Mouse (Mus musculus): ENCODE data around the gene Large1. TPM values are rescaled to one million over a fixed set of nuclear protein-coding genes. Genes with fewer than 3 reads are reported as not detected.

The Large1 gene
- total and polyA plus RNA-seq, 3 experiments = 0.22 TPM; not detected in 2

- no peak for DNase-seq (ENCODE audit: low spot score)
- no peaks in the 10 kb centered on the region for H3K4me1 ChIP-seq (ENCODE audit: insufficient read depth, low read depth, low read length)
- no peak for TF ChIP-seq POLR2AphosphoS5 (IDR thresholded peaks at IDR 0.05; ENCODE audit: insufficient replicate concordance, low read depth, low read length)
- TF ChIP-seq CTCF (IDR thresholded peaks at IDR 0.05; ENCODE audit: low read depth, low read length) = no peak
- TF ChIP-seq GATA2 (IDR thresholded peaks at IDR 0.05; ENCODE audit: borderline replicate concordance, low read depth, low read length) = no peak
- TF ChIP-seq TAL1 (conservative IDR thresholded peaks at IDR 0.05; ENCODE audit: low read depth, low read length) = no peak
- TF ChIP-seq GATA1 (IDR thresholded peaks at IDR 0.05; ENCODE audit: borderline replicate concordance, low read length) = no peak
- no peaks in the 10 kb centered on the region for H3K27me3 ChIP-seq (ENCODE audit: insufficient read depth, low read length)
- ATAC-seq (ENCODE audit: extremely low read depth, insufficient number of reproducible peaks, low FRiP score, poor library complexity, severe bottlenecking) = no peak
- no peaks in the 10 kb centered on the region for H3K36me3 ChIP-seq (replicated peaks)
- no peak overlapping the region; the same call in 1 of the 2 replicates for H3K4me3 ChIP-seq (ENCODE audit: low read depth, low read length)
- peaks cover 35% of the 10 kb centered on the region for H3K9me3 ChIP-seq (replicated peaks)
These were observed 836 bp downstream of the Large1 start for GRCm38 (mm10) chr8:73352301-73353107.

DNA sequence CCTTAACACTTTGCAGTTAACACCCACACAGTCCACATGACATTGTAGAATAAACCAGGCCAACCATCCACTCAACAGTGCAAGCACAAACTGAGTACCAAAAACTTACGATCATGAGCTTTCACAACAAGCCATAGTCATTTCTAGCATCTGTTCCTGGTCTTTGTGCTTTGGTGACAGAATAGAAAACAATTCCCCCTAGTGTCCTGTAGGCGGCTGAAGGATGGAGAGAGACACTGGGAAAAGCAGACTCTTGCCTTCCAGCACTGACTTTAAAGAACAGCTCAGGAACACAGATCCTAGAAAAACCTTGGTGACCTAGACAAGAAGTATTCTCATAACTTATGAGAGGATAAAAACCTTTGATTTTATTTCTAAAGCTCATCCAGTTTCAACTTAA lies 3.0 kb downstream of the Large1 start:
- TF ChIP-seq GATA1 (IDR thresholded peaks at IDR 0.05; ENCODE audit: borderline replicate concordance, low read length) (no peak), TAL1 (conservative IDR thresholded peaks at IDR 0.05; ENCODE audit: low read depth, low read length) (no peak), POLR2AphosphoS5 (IDR thresholded peaks at IDR 0.05; ENCODE audit: insufficient replicate concordance, low read depth, low read length) (no peak), CTCF (IDR thresholded peaks at IDR 0.05; ENCODE audit: low read depth, low read length) (no peak), GATA2 (IDR thresholded peaks at IDR 0.05; ENCODE audit: borderline replicate concordance, low read depth, low read length) (no peak)

DNA sequence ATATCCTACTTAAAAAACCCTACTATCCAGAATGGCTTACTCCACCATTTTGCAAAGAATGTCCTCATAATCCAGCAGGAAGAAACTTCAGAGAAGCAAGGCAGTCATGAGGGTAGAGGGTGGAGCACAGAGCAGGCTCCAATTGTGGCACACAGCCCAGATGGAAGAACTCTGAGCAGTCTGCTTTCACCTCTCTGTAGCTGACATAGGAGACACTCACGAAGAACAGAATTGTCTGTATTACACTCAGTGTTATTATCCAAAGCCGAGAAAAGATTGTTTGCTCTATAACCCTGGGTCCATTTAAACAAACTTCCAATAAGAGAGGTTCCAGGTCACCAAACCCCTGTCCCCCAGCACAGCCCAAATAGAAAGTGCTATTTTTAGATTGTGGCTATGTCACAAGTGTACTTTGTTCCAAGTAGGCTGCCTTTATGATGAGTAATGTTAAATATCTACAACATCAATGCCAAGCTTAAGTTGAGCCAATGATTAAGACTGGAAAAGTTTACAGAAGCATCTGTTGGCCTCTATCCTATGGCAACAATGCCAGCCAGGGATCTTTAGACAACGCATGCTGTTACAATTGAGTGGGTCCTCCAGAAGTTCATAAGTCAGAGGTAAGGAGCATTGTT lies 10.5 kb downstream of the Large1 start:
- Histone ChIP-seq H3K9me3 (replicated peaks) (0 out of 2 replicates have a peak, but pooled peaks cover 6% of the 10 kb centered on the region), H3K4me3 (ENCODE audit: low read depth, low read length) (no peak overlapping the region), H3K27me3 (ENCODE audit: insufficient read depth, low read length) (no peaks in the 10 kb centered on the region), H3K36me3 (replicated peaks) (no peaks in the 10 kb centered on the region), H3K4me1 (ENCODE audit: insufficient read depth, low read depth, low read length) (no peaks in the 10 kb centered on the region)
- no peak for DNase-seq (ENCODE audit: low spot score)
- no peak for TF ChIP-seq GATA2 (IDR thresholded peaks at IDR 0.05; ENCODE audit: borderline replicate concordance, low read depth, low read length)
- no peak for TF ChIP-seq CTCF (IDR thresholded peaks at IDR 0.05; ENCODE audit: low read depth, low read length)
- TF ChIP-seq POLR2AphosphoS5 (IDR thresholded peaks at IDR 0.05; ENCODE audit: insufficient replicate concordance, low read depth, low read length) = no peak
- TF ChIP-seq TAL1 (conservative IDR thresholded peaks at IDR 0.05; ENCODE audit: low read depth, low read length) = no peak
- no peak for TF ChIP-seq GATA1 (IDR thresholded peaks at IDR 0.05; ENCODE audit: borderline replicate concordance, low read length)
- no peak for ATAC-seq (ENCODE audit: extremely low read depth, insufficient number of reproducible peaks, low FRiP score, poor library complexity, severe bottlenecking)

More for the DNA sequence above, 3.0 kb downstream of the Large1 start:
- Histone ChIP-seq H3K4me3 (ENCODE audit: low read depth, low read length) (no peak overlapping the region), H3K4me1 (ENCODE audit: insufficient read depth, low read depth, low read length) (no peaks in the 10 kb centered on the region), H3K27me3 (ENCODE audit: insufficient read depth, low read length) (no peaks in the 10 kb centered on the region), H3K9me3 (replicated peaks) (peaks cover 40% of the 10 kb centered on the region), H3K36me3 (replicated peaks) (no peaks in the 10 kb centered on the region)
- no peak for ATAC-seq (ENCODE audit: extremely low read depth, insufficient number of reproducible peaks, low FRiP score, poor library complexity, severe bottlenecking)
- DNase-seq (ENCODE audit: low spot score) = no peak

DNA sequence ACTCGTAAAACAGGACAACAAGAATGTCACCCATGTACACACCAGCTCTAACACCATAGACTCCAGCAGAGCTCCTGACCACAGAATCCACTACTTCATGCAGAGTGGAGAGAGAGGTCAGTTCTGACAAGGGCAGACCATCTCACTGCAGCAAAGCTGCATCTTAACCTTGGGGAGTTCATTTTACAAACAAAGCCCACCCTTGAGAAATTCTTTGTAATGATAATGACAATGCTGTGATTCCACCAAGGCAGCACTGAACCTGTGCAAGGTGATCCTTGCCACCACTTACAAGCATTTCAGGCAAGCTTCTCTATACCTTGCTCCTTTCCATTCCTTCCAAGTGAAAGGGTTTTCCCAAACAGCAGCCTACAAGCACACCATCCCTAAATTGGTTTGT lies 16.5 kb downstream of the Large1 start:
- H3K4me3 ChIP-seq (ENCODE audit: low read depth, low read length) = no peak overlapping the region
- H3K36me3 ChIP-seq (replicated peaks) = no peaks in the 10 kb centered on the region
- H3K27me3 ChIP-seq (ENCODE audit: insufficient read depth, low read length) = no peaks in the 10 kb centered on the region
- H3K4me1 ChIP-seq (ENCODE audit: insufficient read depth, low read depth, low read length) = no peaks in the 10 kb centered on the region
- TF ChIP-seq TAL1 (conservative IDR thresholded peaks at IDR 0.05; ENCODE audit: low read depth, low read length) (no peak), POLR2AphosphoS5 (IDR thresholded peaks at IDR 0.05; ENCODE audit: insufficient replicate concordance, low read depth, low read length) (no peak), GATA2 (IDR thresholded peaks at IDR 0.05; ENCODE audit: borderline replicate concordance, low read depth, low read length) (no peak), CTCF (IDR thresholded peaks at IDR 0.05; ENCODE audit: low read depth, low read length) (no peak), GATA1 (IDR thresholded peaks at IDR 0.05; ENCODE audit: borderline replicate concordance, low read length) (no peak)
- H3K9me3 ChIP-seq (replicated peaks) = no peaks in the 10 kb centered on the region
- no peak for ATAC-seq (ENCODE audit: extremely low read depth, insufficient number of reproducible peaks, low FRiP score, poor library complexity, severe bottlenecking)
- DNase-seq (ENCODE audit: low spot score) = no peak

DNA sequence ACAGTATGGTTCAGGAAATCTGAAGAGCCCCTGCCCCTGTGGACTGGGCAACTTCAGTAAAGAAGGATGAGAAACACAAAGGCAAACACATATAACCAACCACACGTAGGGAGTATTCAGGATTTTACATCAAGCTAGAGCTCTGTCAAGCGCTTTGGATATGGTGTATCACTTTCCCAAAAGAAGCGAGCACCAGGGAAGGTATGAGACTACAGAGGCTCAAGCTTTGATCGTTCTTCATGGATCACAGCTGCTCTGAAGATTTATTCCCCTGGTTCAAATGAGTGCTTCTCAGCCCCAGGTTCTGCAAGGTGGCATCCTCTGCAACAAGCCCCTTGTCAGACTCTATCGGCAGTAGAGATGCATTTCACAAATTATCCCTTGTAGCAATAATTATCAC lies 24.2 kb downstream of the Large1 start:
- Histone ChIP-seq H3K4me3 (ENCODE audit: low read depth, low read length) (no peak overlapping the region), H3K9me3 (replicated peaks) (peaks cover 13% of the 10 kb centered on the region), H3K27me3 (ENCODE audit: insufficient read depth, low read length) (no peaks in the 10 kb centered on the region), H3K36me3 (replicated peaks) (no peaks in the 10 kb centered on the region), H3K4me1 (ENCODE audit: insufficient read depth, low read depth, low read length) (no peaks in the 10 kb centered on the region)
- ATAC-seq (ENCODE audit: extremely low read depth, insufficient number of reproducible peaks, low FRiP score, poor library complexity, severe bottlenecking) (no peak), DNase-seq (ENCODE audit: low spot score) (no peak)
- TF ChIP-seq TAL1 (conservative IDR thresholded peaks at IDR 0.05; ENCODE audit: low read depth, low read length) = no peak
- TF ChIP-seq POLR2AphosphoS5 (IDR thresholded peaks at IDR 0.05; ENCODE audit: insufficient replicate concordance, low read depth, low read length) = no peak

DNA sequence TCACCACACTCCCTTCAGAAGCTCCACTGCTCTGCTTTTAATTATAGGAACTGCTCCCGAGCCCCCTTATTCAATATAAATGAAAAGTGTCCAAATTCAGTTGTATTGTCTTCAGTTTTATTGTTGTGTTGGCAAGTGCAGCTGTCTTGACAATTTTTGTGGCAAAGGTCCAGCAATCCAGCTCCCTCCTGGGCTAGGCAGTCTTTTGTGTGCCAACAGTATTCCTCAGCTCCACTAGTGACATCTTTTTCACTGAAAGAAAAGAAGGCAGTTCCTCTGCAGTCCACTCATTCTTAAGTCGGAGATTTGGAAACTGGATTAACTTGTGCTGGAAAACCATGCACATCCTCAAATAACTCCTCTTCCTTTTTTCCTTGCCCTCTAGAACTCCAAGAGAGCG lies 25.3 kb downstream of the Large1 start:
- Histone ChIP-seq H3K4me1 (ENCODE audit: insufficient read depth, low read depth, low read length) (no peaks in the 10 kb centered on the region), H3K9me3 (replicated peaks) (peaks cover 18% of the 10 kb centered on the region), H3K36me3 (replicated peaks) (no peaks in the 10 kb centered on the region), H3K27me3 (ENCODE audit: insufficient read depth, low read length) (no peaks in the 10 kb centered on the region), H3K4me3 (ENCODE audit: low read depth, low read length) (no peak overlapping the region)
- ATAC-seq (ENCODE audit: extremely low read depth, insufficient number of reproducible peaks, low FRiP score, poor library complexity, severe bottlenecking) = no peak
- TF ChIP-seq GATA1 (IDR thresholded peaks at IDR 0.05; ENCODE audit: borderline replicate concordance, low read length) (no peak), TAL1 (conservative IDR thresholded peaks at IDR 0.05; ENCODE audit: low read depth, low read length) (no peak), GATA2 (IDR thresholded peaks at IDR 0.05; ENCODE audit: borderline replicate concordance, low read depth, low read length) (no peak), CTCF (IDR thresholded peaks at IDR 0.05; ENCODE audit: low read depth, low read length) (no peak), POLR2AphosphoS5 (IDR thresholded peaks at IDR 0.05; ENCODE audit: insufficient replicate concordance, low read depth, low read length) (no peak)
- DNase-seq (ENCODE audit: low spot score) = no peak
